Mouse (Mus musculus) cerebellum, adult 8-10 months (tissue): ENCODE measurements around the gene Acsl3.
A peak's percentile ranks its signal among the peaks of the same experiment; 100 is the strongest.

Experiments
- DNase-seq: peaks from one replicate; pipeline ENCODE4 v3.0.0; 2022

Acsl3 gene

GRCm38 (mm10) chr1:78688149-78688548, 30.5 kb downstream of the Acsl3 start:
- no peak for DNase-seq

GRCm38 (mm10) chr1:78694503-78695258, 37.1 kb downstream of the Acsl3 start:
- no peak for DNase-seq

- no peak for DNase-seq
These were observed 38.7 kb downstream of the Acsl3 start for GRCm38 (mm10) chr1:78696305-78696704.

- no peak for DNase-seq
These were observed 39.3 kb downstream of the Acsl3 start for GRCm38 (mm10) chr1:78696903-78697302.

GRCm38 (mm10) chr1:78698138-78698537, 40.5 kb downstream of the Acsl3 start:
- DNase-seq = no peak

- no peak for DNase-seq
These were observed 44.1 kb downstream of the Acsl3 start for GRCm38 (mm10) chr1:78701740-78702139.

- DNase-seq = no peak
These were observed 44.8 kb downstream of the Acsl3 start for GRCm38 (mm10) chr1:78702282-78702963.

GRCm38 (mm10) chr1:78702964-78703285, 45.3 kb downstream of the Acsl3 start:
- DNase-seq = no peak

- no peak for DNase-seq
These were observed 48.7 kb downstream of the Acsl3 start for GRCm38 (mm10) chr1:78706338-78706737.

- no peak for DNase-seq
These were observed 49.7 kb downstream of the Acsl3 start for GRCm38 (mm10) chr1:78707280-78707679.

GRCm38 (mm10) chr1:78710026-78710425, 52.4 kb downstream of the Acsl3 start:
- DNase-seq = no peak

- no peak for DNase-seq
These were observed 53.1 kb downstream of the Acsl3 start for GRCm38 (mm10) chr1:78710613-78711329.

GRCm38 (mm10) chr1:78724458-78725190, 67.0 kb downstream of the Acsl3 start:
- DNase-seq = peak; percentile 90

GRCm38 (mm10) chr1:78725191-78725490, 67.5 kb downstream of the Acsl3 start:
- DNase-seq = no peak

GRCm38 (mm10) chr1:78725617-78726223, 68.1 kb downstream of the Acsl3 start:
- peak; percentile 27 for DNase-seq

GRCm38 (mm10) chr1:78730114-78730720, 72.6 kb downstream of the Acsl3 start:
- no peak for DNase-seq

GRCm38 (mm10) chr1:78732290-78732689, 74.7 kb downstream of the Acsl3 start:
- DNase-seq = no peak

- no peak for DNase-seq
These were observed 76.8 kb downstream of the Acsl3 start for GRCm38 (mm10) chr1:78734261-78735000.

GRCm38 (mm10) chr1:78737646-78738045, 80.0 kb downstream of the Acsl3 start:
- DNase-seq = no peak

- no peak for DNase-seq
These were observed 83.1 kb downstream of the Acsl3 start for GRCm38 (mm10) chr1:78740676-78741075.

GRCm38 (mm10) chr1:78742198-78742597, 84.6 kb downstream of the Acsl3 start:
- DNase-seq = peak; percentile 16

- no peak for DNase-seq
These were observed 85.7 kb downstream of the Acsl3 start for GRCm38 (mm10) chr1:78743318-78743717.
